Mouse (Mus musculus): ENCODE measurements around the gene Eif3l.
A peak's percentile ranks its signal among the peaks of the same experiment; 100 is the strongest.

Gene Eif3l

DNA sequence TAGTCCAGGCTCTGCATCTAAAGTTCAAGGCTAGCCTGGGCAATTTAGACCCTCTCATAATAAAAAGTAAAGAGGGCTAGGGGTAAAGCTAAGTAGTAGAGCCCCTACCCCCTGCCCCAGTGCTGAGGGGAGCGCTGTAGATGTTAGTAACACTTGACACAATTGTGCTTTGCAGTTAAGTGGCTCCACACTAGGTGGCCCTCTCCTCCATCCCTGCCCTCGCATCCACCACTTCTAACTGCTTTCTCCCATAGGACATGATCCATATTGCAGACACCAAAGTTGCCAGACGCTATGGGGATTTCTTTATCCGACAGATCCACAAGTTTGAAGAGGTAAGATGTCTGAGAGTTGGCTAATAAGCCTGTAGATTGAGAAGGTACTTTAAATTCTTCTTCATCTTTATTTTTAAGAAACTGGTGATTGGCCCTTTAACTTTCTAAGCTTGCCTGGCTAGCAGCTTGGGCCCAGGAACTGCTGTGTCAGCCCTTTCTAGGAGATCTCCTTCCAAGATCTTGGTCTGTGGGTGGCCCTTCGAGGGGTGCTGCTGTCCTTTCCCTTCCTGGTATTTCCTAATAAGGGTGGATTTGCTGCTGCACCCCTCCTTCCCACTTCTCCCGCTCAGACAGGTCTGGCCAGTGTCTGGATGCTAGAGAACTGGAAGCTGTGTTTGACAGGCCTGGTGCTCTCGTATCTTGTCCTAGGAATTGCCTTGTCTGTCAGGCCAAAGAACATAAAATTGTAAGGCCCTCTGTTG lies 18.3 kb downstream of the Eif3l start:
- no peak for DNase-seq (ENCODE audit: low read depth)

DNA sequence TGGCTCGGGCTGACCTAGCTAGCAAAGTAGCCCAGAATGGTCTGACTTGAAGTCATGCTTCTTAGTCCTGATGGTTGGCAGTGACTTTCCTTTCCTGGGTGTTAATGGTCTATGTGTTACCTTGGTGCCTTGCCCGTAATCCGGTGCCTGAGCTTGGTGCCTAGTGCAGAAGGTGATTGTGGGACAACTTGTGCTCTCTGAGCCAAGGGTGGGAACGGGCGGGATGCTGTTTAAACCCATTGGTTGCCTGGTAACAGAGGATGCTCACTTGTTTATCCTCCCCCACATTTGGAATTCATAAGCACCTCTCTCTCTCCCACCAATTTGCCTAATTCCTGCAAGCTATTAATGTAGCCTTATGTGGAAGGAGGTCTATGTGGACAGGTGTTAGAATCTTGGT lies 20.5 kb downstream of the Eif3l start:
- DNase-seq (ENCODE audit: low read depth): no peak

DNA sequence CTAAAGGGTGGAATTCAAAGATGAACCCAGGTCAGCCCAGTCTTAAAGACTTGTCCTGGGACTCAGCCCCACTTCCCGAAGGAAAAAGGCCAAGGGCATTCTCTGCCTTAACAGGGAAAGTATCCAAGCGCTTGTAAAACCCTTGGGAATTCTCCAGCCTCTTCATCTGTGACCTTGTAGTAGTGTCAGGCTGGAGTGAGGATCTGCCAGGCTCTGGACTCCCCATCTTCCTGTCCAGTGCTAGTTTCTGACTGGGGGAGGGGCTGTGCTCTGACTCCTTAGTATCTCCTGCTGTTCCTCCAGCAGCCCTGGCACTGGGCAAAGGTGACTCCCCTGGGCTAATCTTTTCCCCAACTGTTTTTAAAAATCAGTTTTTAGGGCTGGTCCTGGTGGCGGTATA lies 21.6 kb downstream of the Eif3l start:
- DNase-seq (ENCODE audit: low read depth): no peak

DNA sequence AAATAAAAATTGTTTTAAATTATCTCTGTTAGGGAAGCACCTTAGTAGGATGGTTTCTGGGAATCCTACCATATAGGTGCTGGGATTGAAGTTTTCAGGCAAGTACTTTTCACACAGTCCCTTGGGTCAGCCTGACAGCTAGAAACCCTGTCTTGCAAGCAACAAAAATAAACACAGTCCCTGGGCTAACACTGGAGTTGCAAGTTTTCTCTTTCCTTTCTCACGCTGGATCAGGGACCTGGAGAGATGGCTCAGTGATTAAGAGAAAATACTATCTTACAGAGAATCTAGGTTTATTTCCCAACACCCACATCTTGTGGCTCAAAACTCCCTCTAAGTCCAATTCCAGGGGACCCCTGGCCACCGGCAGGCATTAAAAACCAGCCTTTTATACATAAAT lies 22.2 kb downstream of the Eif3l start:
- DNase-seq (ENCODE audit: low read depth): no peak

DNA sequence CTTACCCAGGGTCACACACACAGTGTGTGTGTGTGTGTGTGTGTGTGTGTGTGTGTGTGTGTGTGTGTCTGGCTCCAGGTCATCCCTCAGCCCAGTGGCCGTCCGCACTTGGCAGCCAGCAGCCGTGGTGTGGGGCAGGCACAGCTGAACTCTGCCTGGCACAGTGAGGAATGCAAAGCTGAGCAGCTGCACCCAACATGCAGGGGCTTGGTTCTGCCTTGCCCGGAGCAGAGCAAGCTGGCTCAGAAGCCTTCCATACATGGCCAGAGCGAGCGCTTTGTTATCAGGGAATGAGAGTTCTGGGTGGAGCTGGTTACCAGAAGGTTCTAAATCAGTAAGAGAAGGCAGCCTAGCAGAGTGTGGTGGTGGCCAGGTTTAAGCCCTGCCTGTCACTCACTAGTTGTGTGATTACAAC lies 22.6 kb downstream of the Eif3l start:
- no peak for DNase-seq (ENCODE audit: low read depth)

DNA sequence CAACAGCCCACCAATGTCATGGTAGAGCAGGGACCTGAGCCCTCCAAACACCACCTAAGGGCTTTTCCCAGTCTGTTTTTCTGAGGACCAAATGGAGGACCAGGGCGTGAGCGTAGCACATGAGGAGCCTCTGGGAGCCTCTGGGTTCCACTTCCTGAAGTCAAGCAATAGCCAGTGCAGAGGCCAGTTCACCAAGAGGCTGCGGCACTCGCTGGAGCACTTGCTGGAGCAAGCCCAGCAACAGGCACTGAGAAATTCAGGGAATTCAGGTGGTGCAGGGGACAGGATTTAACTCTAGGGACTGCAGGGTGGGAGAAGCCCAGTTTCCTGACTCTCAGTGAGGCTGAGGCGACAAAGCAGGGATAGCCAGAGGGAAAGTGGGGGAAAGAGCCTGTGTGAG lies 23.2 kb downstream of the Eif3l start:
- DNase-seq (ENCODE audit: low read depth): no peak

DNA sequence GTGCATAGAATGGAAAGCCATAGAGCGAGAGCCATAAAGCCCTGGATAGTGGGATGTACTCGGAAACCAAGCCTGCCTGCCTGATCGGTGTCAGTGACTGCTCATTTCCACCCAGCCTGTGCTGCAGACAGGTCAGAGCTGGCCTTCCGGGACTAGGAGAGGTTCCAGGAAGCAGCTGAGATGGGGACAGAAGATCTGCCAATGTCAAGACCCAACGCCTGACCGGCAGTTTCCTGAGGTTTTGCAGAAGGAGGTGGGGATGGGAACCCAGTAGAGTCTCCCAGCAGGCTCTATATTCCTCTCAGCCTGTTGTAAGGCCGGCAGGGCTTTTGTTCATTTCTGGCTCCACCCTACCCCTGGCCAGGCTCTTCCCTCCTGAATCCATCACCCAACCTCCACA lies 23.9 kb downstream of the Eif3l start:
- no peak for DNase-seq (ENCODE audit: low read depth)

DNA sequence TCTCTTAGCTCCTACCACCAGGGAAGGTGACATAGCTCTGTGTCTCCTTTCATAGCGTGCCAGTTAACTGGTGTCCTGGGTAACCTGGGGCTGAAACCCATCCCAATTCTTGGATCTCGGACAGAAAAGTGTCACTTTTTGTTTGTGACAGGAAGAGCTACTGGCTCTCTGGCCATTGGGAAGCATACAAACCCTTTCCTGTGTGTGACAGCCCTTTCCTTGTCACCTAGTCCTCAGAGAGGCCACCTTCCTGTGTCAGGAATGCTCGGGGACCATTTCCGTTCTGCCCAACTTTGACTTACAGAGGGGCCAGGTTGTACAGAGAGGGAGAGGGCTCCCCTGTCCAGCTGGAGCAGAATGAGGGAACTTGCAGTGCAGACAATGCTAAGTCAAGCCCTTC lies 24.5 kb downstream of the Eif3l start:
- DNase-seq (ENCODE audit: low read depth): no peak

DNA sequence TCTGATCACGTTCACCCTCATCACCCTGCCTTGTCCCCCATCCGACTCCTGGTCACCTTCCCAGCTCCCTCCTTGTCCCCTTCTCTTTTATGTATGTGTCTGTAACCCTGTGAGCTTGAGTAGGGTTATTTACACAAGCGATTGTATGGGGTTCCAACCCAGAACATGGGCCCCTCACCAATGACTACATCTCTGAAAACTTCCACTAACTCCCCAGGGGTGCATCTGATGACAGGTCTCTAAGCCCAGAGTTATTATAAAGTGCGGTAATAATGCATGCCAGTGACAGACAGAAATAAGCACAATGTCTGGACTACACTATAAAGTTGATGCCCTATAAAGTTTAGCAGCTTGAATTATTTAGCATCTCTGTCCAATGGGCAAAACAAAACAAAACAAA lies 25.4 kb downstream of the Eif3l start:
- DNase-seq (ENCODE audit: low read depth): no peak

DNA sequence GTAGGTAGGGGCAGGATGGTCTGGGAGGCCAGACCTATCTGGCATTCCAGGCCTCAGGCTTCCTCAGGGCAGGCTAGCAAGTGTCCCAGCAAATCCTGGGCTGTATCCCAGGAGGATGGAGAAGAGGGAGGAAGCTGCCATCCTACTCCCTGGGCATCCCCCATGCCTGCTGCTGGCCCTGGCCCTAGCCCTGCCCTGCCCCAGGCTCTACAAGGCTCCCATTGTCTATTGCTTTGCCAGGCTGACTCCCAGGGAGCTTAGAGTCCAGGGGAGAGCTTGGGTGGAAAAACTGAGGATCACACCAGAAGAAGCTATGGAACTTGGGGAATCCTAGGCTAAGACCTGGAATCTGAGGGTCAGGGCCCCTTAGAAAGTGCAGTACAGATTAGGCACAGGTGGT lies 26.6 kb downstream of the Eif3l start:
- no peak for DNase-seq (ENCODE audit: low read depth)

DNA sequence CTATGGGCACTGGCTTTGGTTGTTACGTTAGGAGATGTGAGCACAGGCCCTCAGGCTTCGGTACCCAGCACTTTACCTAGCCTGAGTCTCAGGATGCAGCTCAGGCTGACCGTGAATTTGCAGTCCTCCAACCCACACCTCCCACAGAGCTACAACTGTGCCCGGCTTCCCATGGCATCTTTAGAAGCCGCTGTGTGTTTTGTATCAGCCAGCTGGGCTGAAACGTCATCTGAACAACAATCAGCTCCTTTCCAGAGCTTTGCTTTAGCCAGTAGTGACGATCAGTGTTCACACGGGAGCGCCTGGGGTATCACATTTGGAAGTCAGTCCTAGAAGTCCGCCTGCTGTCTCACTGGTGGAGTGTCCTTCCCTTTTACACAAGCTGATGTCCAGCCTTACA lies 28.3 kb downstream of the Eif3l start:
- no peak for DNase-seq (ENCODE audit: low read depth)

DNA sequence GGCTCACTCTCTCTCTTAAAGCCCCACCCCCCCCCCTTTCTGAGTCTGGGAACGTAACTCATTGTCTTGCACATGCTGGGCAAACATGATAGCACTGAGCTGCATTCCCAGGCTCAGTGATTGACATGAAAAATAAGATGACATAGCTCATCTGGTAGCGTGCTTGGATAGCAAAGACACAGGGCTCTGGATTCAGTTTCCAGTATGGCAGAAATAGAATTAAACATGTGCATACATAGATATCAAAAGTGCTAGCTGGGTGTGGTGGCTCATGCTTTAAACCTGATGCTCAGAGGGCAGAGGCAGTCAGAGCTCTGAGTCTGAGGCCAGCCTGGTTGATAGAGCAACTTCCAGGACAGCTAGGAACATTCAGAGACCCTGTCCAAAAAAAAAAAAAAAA lies 30.8 kb downstream of the Eif3l start:
- DNase-seq (ENCODE audit: low read depth): no peak

DNA sequence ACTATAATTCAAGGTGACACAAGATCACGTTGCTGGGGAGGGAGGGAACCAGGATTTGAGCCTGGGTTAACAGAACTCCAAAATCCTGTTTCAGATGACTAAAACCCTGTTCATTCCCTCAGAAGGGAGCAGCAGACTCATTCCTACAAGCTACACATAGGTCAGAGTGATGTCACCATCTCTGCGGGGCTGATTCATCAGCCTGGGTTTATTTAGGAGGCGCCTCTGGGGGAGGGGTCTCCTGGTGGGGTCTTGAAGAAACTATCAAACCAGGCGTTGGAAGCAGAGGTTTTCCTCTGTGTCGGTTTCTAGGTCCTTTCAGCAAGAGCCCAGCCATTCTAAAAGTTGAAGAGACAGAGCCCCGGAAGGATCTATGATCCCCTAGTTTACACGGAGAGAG lies 33.0 kb downstream of the Eif3l start:
- DNase-seq (ENCODE audit: low read depth): no peak

DNA sequence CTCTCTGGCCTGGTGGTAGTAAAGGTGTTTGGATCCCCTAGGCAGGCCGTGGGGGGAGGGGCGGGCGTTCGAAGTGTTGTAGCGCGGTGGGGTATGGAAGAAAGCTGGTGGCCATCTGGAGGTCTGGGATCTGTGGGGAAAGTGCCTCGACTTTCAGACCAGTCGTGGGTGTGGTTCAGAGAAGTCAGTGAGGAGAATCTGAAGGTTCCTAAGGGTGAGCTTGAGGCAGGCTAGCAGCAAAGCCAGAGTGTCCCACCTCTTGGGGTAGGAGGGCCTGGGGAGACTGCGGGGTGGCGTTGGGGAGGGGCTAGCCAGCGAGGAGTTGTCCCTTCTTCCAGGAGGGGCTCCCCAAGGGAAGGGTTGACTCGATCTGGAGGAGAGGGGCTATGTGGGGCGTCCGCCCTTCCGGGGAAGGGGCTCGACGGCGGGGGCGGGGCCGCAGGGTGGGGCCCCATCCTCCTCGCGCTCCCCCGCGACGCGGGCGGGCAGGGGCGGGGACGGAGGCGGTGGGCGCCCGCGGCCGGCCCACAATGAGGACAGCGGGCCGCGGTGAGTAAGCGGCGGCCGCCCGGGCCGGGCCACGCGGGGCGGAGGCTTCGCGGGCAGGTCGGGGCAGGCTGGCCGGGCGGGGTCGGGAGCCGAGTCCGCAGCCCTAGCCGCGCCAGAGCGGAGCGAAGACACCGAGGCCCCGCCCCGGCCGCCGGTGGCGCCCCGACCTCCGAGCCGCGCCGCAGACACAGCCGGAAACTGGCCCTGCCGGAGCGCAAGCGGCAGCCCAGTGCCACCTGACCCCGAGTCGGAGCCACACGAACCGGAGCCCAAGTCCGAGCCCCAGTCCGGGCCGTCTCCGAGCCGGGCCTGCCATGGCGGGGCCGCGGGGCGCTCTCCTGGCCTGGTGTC lies 33.7 kb downstream of the Eif3l start, which contains the start of gene Micall1:
Micall1 (plus strand) TSS at position 478 of the 900 bp plus-strand sequence.
- DNase-seq (ENCODE audit: low read depth): peak; percentile 79

DNA sequence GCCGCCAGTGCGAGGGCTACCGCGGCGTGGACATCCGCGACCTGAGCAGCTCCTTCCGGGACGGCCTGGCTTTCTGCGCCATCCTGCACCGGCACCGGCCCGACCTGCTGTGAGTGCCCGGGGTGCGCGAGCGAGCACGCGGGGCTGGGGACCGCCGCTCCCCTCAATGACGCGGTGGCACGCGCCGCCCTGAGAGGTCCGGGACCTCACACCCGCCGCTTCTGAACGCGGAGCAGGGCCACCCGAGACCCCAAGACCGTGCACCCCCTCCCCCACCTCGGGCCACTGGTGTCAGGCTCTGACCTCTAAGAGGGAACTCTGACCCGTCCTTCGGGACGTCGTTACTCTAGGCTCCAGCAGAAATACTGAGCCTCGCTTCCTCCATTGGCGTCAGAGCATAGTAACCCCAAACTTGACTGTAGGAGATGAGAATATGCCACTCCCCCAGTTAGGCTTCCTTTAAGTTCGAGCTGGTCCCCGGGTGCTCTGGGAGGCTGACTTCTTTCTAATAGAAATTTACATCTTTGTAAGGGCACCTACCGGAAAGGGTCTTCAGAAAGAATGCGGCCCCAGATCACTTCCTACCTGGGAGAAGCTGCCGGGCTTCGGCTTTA lies 34.4 kb downstream of the Eif3l start:
- peak; percentile 70 for DNase-seq (ENCODE audit: low read depth)

DNA sequence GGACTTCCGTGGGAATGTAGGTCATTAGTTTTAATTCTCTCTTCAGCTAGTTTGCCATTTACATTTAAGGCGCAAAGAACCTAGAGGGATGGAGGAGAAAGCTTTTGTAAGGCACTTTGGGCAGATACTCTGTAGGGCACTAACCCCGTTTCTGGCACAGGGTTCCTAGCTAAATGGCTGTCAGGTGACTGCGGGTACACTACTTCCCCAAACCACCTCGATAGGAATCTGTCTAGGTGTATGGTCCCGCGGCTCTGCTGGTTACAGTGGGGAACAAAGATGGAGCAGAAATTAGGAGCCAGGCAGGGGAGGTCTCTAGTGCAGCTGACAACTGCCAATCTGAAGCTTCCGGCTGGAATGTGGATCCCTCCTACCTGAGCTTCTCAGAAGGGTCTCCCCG lies 35.1 kb downstream of the Eif3l start:
- DNase-seq (ENCODE audit: low read depth): no peak

DNA sequence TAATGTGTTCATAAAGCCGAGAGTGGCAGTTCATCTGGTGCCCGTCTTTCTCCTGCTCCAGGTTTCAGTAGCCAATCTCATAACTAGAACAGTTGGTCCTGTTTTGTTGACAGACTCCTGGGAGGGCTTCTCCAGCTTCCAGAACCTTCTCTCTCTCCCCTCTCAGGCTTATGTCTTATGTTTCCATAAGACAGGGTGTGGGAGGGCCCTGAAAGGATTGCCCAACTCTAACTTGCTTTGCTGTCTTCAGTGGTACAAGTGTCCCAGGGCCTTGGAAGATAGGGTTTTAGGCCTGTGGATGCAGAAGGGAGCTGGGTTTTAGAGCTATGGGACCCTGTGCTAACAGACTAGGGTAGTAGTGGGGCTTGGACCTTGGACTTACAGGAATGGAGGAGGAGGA lies 35.5 kb downstream of the Eif3l start:
- DNase-seq (ENCODE audit: low read depth): no peak

DNA sequence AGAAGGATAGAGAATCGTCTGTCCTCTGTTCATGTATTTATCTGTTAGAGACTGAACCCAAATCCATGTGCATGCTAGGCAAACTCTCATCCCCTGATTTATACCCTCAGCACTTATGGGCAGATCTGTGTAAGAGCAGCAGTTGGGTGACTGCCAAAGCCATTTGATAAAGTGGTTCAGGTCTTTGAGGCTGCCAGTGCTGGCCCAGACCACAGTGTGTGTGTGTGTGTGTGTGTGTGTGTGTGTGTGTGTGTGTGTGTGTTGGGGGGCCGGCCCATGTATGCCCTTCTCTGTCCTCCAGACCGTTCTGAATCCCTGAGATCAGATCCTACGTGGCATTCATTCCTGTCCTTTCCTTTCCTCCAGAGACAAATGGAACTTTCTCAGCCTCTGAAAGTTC lies 36.8 kb downstream of the Eif3l start:
- DNase-seq (ENCODE audit: low read depth): no peak

DNA sequence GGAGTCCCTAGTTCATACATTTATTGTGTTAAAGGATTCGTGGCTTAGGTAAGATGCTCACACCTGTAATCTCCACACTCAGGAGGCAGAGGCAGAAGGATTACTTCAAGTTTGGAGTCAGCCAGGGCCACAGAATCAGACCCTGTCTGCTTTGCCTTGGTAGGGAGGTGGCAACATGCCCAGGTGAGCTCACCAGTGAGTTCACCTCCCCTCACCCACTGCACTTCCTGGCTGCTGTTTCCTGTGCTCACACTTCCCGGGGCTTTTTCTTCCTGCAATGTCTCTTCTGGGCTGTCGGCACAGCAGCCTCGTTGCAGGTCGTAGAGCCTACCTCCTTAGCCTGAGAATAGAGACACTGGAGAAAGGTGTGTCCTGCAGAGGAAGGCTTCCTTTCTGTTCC lies 40.3 kb downstream of the Eif3l start:
- DNase-seq (ENCODE audit: low read depth): peak; percentile 63

DNA sequence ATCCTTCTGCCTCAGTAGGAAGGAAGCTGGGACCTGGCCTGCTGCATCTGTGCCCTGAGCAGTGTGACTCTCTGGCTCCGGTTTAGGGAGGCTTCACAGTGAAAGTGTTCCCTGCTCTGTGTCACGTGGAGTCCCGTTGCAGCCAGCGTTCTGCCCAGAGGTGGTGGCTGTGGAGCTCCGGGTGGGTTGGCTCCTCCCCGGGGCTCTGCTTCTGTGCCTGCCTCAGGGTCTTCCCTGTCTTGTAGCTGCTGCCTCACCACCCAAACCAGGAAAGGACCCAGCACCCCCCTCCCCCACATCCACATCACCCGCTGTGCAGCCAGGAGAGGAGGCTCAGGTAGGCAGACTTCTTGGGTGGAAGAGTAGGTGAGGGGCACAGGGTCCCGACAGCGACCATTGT lies 44.5 kb downstream of the Eif3l start:
- no peak for DNase-seq (ENCODE audit: low read depth)

DNA sequence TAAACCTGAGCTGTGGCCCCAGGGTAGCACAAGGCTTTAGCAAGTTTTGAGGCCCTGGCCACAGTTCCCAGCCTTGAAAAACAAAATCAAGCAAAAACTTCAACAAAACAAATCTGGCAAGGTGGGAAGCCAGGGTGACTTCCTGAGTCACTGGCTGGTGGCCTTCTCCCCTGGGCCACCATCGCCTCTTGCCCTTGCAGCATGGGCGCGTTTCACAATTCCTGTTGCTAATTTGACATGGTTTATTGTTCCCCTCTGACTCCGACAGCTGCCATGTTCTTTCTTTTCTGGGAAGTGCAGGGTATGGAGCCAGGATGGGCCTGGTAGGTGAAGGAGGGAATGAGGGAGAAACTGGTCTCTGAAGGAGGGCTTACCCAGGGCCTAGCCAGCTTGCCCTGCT lies 47.1 kb downstream of the Eif3l start:
- no peak for DNase-seq (ENCODE audit: low read depth)

DNA sequence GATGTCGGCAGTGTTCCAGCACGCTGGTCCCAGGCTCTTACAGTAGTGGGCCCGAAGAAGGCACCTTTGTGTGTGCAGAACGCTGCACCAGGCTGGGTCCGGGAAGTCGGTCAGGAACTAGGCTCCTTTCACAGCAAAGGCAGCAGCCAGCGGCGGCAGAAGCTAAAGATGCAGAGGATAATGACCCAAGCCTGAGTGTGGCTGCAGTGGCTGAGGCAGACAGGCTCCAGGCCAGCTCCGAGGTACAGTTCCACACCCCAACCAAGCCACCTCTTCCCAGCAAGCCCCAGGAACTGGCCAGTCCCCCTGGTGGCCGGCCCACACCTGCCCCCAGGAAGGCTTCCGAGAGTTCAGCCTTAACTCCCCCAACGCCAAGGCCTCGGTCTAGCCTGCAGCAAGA lies 47.6 kb downstream of the Eif3l start:
- DNase-seq (ENCODE audit: low read depth): no peak

DNA sequence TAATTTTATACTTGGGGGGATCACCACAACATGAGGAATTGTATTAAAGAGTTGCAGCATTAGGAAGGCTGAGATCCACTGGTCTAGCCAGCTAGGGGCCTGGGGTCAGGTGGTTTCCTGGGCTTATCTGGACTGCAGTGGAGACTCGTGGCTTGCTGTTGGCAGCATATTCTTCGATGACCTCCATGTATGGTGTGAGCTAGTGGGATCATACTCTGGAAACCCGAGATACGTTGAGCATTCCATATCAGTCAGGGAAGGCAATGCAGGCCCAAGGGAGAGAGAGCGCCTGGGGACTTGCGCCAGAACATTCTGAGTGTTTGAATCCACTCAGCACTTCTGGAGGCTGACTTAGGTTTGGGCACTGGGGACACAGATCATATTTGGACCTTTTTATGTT lies 48.8 kb downstream of the Eif3l start:
- no peak for DNase-seq (ENCODE audit: low read depth)

All from induced T-regulatory cell, adult 2 months (primary cell).